Comparison of ENCODE assay signal across 22 mouse cellular contexts in the genomic region with DNA sequence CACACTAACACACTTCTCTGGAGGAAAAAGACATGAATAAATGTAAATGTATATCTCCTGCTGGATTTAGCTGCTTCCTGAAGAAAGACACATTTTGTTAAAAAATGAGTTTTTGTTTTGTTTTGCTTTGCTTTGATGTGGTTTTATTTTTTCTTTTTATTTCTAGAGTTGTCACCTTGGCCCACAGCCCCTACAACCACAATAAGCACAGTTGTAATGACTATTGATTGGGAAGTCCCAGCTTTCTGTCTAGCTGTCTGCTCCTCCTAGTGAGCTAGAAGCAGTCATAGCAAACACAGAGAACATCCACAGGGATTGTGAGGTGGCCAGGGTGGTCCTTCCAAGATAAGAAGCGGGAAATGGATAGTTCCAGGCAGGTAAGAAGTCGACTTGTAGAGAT.
"Had no signal": no experiment of that assay in that cellular context is flagged by ENCODE, and none has a peak within 500 bp of the region (broad histone marks: within the 10 kb centered on the region; RNA-seq: fewer than 3 reads in every experiment).

No protein-coding gene starts in this region.

- H3K27ac ChIP-seq: left cerebral cortex, adult 2 months; limb, embryonic 13.5 days; liver, embryonic 13.5 days; neural tube, embryonic 12.5 days; neural tube, embryonic 15.5 days; stomach, postnatal 0 days had no signal

- H3K9ac ChIP-seq: limb, embryonic 13.5 days; liver, embryonic 13.5 days; neural tube, embryonic 12.5 days; neural tube, embryonic 15.5 days had no signal

- DNase-seq: kidney, adult 9 months; kidney, postnatal 14 days; layer of hippocampus, postnatal 36 days; left cerebral cortex, postnatal 4 days; liver; liver, embryonic 13.5 days; lung, adult 2 months; lung, postnatal 14 days; lung, postnatal 4 days; midbrain, embryonic 14.5 days; right cerebral cortex, adult 18-20 months; right cerebral cortex, postnatal 14 days; right cerebral cortex, postnatal 4 days; thymus, adult 2 months; thymus, postnatal 14 days; thymus, postnatal 4 days had no signal

- H3K27me3 ChIP-seq: limb, embryonic 13.5 days; liver, embryonic 13.5 days; neural tube, embryonic 12.5 days; neural tube, embryonic 15.5 days had no signal

- H3K4me3 ChIP-seq: left cerebral cortex, adult 2 months; limb, embryonic 13.5 days; liver, embryonic 13.5 days; neural tube, embryonic 12.5 days; neural tube, embryonic 15.5 days had no signal

- H3K4me2 ChIP-seq: limb, embryonic 13.5 days; liver, embryonic 13.5 days; midbrain, embryonic 11.5 days; neural tube, embryonic 12.5 days; neural tube, embryonic 15.5 days had no signal

- H3K36me3 ChIP-seq: limb, embryonic 13.5 days; liver, embryonic 13.5 days; neural tube, embryonic 12.5 days; neural tube, embryonic 15.5 days had no signal

- H3K9me3 ChIP-seq: limb, embryonic 13.5 days; liver, embryonic 13.5 days; neural tube, embryonic 12.5 days; neural tube, embryonic 15.5 days had no signal

- H3K4me1 ChIP-seq: limb, embryonic 13.5 days; liver, embryonic 13.5 days; neural tube, embryonic 12.5 days; neural tube, embryonic 15.5 days had no signal
